Mouse (Mus musculus) urinary bladder, postnatal 25 days (tissue): Measurements from ENCODE around the gene Toe1.
"Not testable (repeated sequence)": the region's sequence is repeated elsewhere in the genome, so short reads cannot be mapped to it uniquely, and the experiment has no call there.

ENCODE experiments used
- DNase-seq: peaks from one replicate; pipeline ENCODE4 v3.0.0; 2022; ENCODE audit warnings: low spot score

The Toe1 gene

GRCm38 (mm10) chr4:116807197-116808129 is at the start of gene Toe1, which contains the start of gene Mutyh:
Toe1 (minus strand) TSS chr4:116807640.
Mutyh (plus strand) TSS chr4:116807723.
- DNase-seq = peak; percentile 86

GRCm38 (mm10) chr4:116857203-116857602 is 49.8 kb upstream of the Toe1 start:
- no peak for DNase-seq

- DNase-seq = no peak
Measured at GRCm38 (mm10) chr4:116854286-116854685, 46.8 kb upstream of the Toe1 start.

GRCm38 (mm10) chr4:116849901-116850300 is 42.5 kb upstream of the Toe1 start:
- no peak for DNase-seq

GRCm38 (mm10) chr4:116844324-116844723 is 36.9 kb upstream of the Toe1 start:
- DNase-seq = no peak

GRCm38 (mm10) chr4:116840841-116841240 is 33.4 kb upstream of the Toe1 start:
- DNase-seq = no peak

GRCm38 (mm10) chr4:116840096-116840495 is 32.7 kb upstream of the Toe1 start:
- DNase-seq = not testable (repeated sequence)

GRCm38 (mm10) chr4:116838999-116839398 is 31.6 kb upstream of the Toe1 start:
- no peak for DNase-seq

GRCm38 (mm10) chr4:116830070-116830368 is 22.6 kb upstream of the Toe1 start:
- no peak for DNase-seq

GRCm38 (mm10) chr4:116829364-116830069 is 22.1 kb upstream of the Toe1 start:
- DNase-seq = no peak

- no peak for DNase-seq
Measured at GRCm38 (mm10) chr4:116827819-116828218, 20.4 kb upstream of the Toe1 start.

- peak; percentile 57 for DNase-seq
Measured at GRCm38 (mm10) chr4:116824541-116825004, 17.1 kb upstream of the Toe1 start.

GRCm38 (mm10) chr4:116821694-116822016 is 14.2 kb upstream of the Toe1 start, which contains the start of gene Hpdl:
Hpdl (minus strand) TSS chr4:116821707.
- no peak for DNase-seq

GRCm38 (mm10) chr4:116820902-116821693 is 13.7 kb upstream of the Toe1 start:
- peak; percentile 62 for DNase-seq

- DNase-seq = no peak
Measured at GRCm38 (mm10) chr4:116819968-116820901, 12.8 kb upstream of the Toe1 start.

GRCm38 (mm10) chr4:116817486-116817885 is 10.0 kb upstream of the Toe1 start:
- DNase-seq = no peak

- no peak for DNase-seq
Measured at GRCm38 (mm10) chr4:116815276-116815675, 7.8 kb upstream of the Toe1 start.

GRCm38 (mm10) chr4:116811012-116811411 is 3.6 kb upstream of the Toe1 start:
- no peak for DNase-seq

GRCm38 (mm10) chr4:116799901-116800300 is 7.5 kb downstream of the Toe1 start:
- no peak for DNase-seq

GRCm38 (mm10) chr4:116796442-116797110 is 10.9 kb downstream of the Toe1 start:
- DNase-seq = no peak

- DNase-seq = no peak
Measured at GRCm38 (mm10) chr4:116794273-116794672, 13.2 kb downstream of the Toe1 start.
